Mouse (Mus musculus) testis, postnatal 10 days (tissue): ENCODE data around the gene Gm20388.
"Not testable (repeated sequence)": the region's sequence is repeated elsewhere in the genome, so short reads cannot be mapped to it uniquely, and the experiment has no call there.

Source experiments
- DNase-seq: peaks from one replicate; pipeline ENCODE4 v3.0.0; 2021; ENCODE audit warnings: low spot score

Gene Gm20388

DNA sequence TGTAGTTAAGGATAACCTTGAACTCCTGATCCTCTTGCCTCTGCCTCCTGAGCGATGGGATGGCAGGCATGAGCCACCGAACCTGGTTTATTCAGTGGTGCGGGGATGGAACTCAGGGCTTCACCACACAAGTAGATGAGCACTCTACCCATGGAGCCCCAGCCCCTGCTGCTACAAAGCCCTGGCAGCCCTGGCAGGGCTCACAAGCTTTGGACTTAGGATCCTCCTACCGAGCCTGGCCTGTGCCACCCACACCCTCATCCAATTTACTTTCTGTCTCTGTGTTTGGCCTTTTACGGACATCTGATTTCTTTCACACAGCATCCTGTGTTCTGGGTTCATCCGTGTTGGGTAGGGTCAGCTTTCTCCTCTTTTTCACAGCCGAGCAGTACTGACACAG is 406.1 kb downstream of the Gm20388 start:
- no peak for DNase-seq

DNA sequence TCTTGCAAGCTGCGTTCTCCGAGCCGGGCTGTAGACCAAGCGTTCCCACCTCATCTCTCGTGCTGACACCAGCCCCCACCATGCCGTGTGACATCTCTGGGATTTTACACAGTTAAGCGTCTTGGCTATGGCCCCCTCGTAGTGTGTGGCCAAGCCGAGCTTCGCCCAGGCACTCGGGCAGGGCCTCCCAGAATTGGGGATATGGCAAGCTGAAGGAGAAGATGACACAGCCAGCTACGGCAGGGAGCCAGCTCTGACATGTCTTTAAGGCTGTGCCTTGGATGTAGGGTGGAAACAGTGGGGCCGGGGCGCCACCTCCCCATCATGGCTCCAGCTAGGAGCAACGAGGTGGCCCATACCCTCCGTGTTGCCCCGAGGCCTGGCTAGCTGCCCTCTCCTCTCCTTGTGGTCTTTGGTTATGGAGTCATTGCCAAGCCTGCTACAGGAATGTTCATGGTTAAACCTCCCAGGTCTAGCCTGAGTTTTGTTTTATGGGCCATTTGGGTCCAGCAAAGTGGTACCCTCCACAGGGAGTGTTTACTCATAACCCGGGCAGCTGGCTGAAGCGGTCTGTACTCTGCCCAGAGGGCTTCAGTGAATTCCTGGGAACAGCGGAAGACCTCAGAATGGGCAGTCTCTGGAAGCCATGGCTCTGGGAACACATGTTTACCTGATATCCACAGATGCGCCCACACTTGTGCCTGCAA is 406.6 kb downstream of the Gm20388 start:
- DNase-seq = no peak

DNA sequence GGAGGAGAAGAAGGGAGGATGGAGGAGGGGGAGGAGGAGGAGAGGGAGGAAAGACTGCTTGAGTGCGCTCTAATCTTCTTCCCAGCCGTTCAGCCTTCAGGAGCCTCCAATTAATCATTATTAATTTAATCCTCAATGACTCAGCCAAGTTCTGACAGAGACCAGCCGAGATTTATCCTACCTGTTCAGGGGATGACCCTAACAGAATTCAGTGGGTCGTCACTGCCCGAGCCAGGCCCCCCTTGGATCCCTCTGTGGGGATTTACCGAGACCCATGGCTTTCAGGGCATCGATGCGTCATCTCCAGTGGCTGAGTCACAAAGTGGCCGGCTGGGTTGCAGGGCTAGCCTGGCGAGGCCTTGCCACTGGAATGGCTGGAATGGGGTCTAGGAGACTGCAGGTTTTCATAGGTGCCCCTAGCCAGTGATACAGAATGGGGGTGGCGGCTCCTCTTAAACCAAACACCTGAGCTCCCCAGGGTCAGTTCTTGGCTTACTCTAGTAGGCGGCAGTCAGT is 407.9 kb downstream of the Gm20388 start:
- DNase-seq = no peak

DNA sequence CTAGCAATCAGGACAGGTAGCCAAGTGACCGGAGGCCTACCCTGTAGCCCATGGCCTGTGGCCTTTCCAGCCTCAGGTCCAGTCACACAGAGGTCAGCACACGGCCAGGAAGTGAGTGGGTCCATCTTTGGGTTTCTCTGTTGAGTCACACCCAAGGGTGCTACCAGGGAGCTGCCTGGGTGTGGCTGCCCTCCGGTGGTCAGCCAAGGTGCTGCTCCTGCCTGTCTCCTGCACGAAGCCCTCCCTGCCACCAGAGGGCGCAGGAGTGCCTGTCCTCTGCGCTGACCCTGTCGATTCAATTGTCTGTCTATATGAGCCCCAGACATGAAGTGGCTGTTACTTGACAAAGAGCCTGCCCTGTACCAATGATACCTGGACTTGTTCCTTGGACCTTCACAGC is 408.8 kb downstream of the Gm20388 start:
- peak; percentile 88 for DNase-seq

DNA sequence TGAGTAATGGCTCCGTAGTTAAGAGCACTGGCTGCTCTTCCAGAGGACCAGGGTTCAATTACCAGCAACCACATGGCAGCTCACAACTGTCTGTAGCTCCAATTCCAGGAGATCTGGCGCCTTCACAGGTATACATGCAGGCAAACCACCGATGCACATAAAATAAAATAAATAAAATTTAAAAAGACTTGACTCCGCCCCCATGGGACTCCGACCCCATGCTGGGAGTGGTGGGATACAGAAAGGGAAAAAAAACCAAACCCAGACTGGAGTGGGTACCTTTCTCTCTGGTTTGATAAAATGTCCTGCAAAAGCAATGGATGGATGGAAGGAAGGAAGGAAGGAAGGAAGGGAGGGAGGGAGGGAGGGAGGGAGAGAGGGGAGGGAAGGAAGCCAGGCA is 409.5 kb downstream of the Gm20388 start:
- no peak for DNase-seq

DNA sequence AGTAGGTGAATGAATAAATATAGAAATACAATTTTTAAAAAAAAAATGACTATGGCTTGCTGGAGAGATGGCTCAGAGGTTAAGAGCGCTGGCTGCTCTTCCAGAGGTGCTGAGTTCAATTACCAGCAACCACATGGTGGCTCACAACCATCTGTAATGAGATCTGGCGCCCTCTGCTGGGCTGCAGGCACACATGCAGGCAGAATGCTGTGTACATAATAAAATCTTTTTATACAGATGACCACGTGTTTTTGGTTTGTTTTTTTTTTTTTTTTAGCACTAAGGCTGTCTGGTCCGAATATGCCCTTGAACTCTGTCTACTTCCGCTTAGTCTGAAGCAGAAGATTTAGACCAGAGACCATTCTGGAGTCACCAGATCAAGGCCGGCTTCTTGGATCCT is 411.1 kb downstream of the Gm20388 start:
- peak; percentile 73 for DNase-seq

DNA sequence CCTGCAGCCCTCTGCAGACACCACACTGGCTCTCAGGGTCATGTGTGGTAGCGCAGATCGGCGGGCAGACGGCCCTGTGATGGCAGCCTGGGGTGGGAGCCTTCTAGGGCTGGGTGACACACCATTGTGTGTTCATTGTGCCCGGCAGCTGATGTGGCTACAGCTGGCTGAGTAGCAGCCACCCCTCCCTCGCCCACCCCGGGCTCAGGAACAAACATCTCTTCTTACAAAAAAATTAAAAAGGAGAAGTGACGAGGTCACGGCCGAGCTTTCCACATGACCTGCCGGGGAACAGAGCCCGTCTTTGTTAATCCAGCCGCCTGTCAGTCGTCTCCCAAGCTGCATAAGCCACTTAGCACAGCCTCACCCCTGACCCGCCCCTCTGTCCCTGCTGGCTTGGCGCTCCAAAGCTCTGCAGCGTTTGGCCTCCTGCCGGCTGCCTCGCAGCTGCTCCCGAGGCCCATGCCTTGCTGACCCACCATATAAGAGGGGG is 412.4 kb downstream of the Gm20388 start:
- peak; percentile 72 for DNase-seq

DNA sequence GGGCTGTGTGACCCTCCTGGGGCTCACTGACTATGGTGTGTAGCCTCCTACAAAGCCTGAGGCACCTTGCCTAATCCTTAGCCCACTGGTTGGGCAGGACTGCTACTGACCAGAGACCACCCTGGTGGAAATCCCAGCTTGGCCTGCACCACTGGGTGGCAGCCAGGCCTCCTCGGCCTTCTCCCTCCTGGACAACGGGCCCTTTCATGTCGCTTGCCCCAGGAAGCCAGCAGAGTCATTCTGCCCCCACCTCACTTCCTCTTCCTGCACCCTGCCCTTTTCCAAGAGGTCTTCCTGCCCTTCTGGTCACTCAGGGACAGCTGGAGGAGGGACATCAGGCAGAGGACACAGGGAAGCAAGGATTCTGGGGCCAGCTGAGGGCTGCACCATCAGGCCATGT is 413.9 kb downstream of the Gm20388 start:
- DNase-seq = no peak

DNA sequence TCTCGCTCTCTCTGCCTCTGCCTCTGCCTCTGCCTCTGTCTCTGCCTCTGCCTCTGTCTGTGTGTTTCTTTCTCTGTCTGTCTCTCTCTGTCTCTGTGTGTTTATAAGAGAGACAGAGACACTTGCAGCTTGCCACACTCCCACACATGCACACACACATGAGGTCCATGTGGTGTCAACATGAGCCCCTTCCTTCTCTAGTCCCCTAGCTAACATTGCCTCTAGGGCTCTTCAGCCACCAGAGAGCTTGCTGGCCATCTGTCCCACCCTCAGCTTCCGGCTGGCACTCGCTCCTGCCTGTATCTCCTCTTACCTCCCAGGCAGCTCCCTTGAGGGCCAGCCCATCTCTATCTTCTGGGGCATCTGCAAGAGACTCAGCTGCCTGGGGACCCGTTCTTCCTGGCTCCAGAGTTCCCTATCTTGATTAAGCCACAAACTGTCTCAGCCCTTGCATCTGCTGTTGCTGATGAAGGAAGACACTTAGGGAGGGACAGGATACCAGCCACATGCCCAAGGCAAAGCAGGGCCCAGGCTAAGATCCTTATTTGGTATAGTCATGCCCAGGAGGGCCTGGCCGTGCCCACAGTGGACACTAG is 414.6 kb downstream of the Gm20388 start:
- DNase-seq = no peak

DNA sequence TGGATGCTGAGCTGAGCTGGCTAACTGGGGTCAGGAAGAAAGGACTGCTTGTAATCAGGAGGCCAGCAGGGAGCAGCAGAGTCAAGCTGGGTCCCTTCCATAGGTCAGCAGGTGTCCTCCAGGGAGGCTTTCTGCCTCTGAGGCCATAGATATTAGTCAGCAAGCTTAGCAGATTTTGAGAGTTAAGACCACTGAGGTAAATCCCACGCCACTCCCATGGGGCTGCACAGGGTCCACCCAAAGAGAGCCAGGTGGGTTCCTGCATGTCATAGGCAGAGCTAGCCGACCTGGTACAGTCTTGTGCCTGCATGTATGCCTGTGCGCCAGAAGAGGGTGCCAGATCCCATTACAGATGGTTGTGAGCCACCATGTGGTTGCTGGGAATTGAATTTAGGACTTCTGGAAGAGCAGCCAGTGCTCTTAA is 416.5 kb downstream of the Gm20388 start:
- DNase-seq = peak; percentile 77

DNA sequence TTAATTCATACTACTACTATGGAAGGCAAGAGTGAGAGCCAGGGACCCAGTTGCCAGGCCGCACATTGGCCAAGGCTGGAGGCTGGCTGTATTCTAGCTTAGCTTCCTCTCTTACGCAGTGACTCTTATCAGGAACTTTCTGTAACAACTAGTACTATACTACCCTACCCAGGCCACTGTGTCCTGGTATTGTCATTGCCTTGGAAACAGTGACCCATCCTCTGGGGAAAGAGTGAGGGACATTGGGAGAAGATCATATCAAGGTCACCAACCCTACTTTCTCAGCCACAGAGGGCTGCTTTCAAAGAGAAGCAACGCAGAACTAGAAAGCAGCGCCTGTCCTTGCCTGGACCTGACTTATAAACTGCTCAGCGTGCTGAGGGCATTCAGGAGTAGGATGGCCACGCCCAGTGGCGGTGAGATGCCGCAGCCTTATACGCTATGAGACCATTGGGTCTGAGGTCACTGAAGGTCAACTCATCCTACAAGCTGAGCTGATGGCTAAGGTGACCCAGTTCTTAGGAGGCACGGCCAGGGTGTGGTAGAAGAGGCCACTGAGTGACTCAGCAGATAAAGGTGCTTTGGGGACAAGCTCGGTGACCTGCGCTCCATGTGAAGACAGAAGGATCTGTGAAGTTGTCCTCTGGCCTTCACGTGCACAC is 417.9 kb downstream of the Gm20388 start:
- no peak for DNase-seq

DNA sequence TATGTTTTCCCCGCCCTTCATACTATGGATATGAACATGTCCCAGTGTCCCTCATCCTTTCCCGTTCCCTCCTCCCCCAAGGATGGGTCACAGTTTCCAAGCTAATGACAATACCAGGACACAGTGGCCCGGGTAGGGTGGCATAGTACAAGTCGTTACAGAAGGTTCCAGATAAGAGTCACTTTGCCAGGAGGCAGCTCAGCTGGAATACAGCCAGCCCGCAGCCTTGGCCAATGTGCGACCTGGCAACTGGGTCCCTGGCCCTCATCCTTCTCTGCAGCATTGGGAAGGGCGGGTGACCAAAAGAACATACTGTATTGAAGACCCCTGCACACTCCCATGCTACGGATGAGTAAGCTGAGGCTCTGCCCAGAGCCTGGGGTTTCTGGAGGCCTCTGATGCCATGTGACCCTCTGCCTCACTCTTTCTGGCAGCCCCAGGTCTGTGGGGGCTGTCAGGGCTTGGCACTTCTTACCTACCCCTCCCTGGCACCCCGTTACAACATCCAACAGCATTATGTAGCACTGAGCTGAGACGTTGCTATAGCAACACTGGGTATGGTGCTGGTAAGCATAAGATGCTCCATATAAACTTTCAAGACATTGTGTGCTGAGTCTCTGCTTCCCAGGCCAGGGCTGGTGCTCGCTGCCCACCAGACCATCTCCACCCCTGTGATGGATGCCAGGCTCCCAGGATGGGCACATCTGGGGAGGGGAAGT is 418.5 kb downstream of the Gm20388 start:
- peak; percentile 71 for DNase-seq

DNA sequence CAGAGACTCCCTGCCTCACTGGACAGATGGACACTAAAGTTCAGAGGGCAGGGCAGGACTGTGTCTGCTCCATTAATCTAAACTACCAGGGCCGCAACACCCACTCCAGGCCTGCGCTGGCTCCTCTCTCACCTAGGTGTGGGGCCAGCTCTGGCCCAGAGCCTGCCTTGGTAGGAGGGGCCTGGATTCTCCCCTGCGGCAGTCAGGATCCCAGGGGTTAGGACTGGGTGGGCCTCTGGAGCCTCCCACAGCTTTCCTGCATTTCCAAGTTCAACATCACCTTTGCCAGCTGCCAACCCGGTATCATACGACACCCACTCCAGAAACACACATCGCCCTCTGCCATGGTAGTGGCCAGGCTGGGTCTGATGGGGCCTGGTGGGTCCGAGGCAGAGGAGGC is 420.4 kb downstream of the Gm20388 start:
- no peak for DNase-seq

DNA sequence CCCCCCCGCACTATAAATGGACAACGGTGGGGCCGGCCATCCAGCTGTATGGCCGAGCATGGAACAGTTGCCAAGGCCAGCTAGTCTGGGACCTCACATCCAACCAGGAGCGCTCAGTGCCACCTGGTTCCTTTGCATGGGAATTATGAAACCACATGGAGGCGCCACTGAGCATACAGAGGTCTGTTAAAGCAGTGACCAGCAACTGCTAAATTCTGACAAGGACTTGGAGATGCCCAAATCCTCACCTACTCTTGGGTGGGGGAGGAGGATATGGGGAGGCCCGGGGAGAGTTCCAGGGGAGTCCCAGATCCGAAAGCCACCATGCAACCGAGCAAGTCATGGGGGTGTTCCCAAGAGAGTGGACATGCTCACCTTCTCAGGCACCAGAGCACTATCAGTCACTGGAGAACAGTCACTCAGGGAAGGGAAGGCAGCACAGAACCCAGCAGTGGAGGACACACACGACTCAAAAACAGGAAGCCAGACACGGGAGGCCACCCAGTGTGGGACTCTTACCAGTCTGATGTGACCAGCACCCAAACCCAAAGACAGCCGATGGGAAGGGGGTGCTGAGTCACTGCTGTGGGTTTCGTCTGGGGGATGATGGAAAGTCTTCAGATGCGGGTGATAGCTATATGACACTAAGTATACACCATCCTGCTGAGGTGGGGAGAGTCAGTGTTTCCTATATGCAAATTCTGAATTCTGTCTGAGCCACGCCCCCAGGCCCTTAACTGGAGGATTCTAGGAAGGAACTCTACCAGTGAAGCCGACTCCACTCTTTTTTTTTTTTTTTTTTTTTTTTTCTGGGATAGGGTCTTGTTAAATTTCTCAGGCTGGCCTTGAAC is 422.0 kb downstream of the Gm20388 start:
- peak; percentile 82 for DNase-seq

DNA sequence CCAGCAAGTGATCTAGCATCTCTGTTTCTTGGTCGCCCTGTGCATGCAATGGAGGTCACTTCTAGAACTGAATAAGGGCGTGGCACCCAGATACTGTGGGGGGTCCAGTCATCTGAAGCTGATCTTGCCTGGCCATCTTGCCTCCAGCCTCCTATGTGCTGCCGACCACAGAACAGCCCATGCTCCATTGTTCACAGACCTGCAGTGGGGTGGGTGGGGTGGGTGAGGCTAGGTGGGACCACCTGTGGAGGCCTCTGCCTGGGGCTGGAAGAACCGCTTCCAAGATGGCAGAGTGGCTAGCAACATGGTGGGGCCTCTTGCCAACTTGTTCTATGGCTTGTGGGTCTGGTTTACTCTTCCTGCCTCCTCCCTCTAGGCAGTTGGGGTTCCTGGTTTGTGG is 423.0 kb downstream of the Gm20388 start:
- no peak for DNase-seq

DNA sequence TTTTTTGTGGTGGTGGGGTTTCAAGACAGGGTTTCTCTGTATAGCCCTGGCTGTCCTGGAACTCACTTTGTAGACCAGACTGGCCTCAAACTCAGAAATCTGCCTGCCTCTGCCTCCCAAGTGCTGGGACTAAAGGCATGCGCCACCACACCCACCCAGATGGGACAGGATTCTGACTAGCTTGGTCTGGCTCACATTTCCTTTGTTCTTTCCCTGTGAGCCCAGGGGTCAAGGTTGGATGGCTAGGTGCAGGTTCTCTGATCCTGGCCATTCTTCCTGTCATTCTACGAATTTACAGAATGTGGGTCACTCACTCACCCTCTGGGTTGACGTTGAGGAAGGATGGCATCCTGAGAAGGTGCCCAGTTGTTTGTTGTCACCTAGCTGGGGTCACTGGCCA is 423.6 kb downstream of the Gm20388 start:
- not testable (repeated sequence) for DNase-seq

DNA sequence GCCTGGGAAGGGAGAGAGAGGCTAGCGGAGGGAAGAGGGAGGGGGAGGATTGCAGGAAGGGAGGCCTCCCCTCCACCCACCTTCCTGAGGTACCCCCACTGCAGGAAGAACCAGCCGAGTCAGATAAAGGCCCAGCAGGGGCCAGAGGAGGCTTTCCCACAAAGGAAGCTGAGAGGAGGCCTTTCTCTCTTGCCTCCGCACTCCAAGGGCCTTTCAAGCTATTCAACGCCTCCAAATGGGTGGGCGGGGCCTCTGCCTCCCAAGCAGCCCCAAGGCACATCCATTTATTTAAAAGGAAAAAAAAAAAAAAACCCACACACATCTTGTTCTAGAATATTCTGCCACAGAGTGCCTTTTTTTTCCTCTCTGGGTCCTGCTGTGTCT is 424.2 kb downstream of the Gm20388 start:
- peak; percentile 70 for DNase-seq

DNA sequence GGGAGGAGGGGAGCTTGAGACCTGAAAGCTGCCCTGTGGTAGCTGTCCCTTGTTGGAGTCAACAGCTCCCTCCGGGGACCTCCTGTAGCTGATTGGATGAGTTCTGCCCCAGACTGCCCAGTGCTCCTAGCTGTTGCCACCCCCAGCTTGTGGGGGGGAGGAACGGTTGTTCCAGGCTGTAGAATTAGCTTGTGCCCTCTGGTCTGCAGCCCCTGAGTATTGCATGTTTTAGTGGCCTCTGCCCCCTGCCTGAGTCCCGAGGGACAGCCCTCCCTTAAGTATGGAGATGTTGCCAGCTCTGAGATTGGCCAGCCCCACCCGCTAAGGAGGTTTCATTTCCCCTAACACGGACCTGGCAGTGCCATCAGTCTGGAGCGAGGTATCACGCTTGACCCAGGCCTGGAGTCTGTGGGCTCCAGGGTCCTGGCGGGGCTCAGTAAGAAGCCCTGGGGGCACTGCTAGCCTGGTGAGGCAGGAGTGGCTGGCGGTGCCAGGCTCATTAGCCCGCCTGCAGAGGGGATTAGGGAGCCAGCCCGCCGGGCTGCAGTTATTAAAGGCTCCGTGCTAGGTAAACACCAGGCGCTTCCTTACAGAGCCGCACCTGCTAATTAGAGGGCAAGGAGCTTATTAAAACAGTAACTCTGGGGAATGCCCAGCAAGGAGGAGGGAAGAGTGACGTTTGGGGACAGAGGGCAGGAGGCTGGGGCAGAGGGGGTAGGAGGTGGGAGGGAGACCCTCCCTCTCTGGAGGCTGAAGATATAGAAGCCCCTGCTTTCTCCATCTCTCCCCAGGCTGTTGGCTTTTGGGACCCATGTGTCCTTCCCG is 424.8 kb downstream of the Gm20388 start:
- DNase-seq = no peak

DNA sequence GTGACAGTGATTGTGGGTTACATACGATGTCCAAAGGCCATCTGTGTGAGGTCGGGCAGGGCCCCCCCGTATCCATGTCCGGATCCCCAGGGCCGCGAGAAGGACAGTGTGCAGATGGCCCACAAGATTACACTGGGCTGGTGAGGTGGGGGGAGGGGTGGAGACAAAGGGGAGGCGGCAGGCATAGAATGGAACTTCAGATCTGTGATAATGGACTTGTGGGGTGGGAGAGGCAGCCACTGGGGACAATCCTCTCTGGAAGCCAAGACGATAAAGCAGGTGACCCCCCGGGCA is 425.4 kb downstream of the Gm20388 start:
- no peak for DNase-seq

DNA sequence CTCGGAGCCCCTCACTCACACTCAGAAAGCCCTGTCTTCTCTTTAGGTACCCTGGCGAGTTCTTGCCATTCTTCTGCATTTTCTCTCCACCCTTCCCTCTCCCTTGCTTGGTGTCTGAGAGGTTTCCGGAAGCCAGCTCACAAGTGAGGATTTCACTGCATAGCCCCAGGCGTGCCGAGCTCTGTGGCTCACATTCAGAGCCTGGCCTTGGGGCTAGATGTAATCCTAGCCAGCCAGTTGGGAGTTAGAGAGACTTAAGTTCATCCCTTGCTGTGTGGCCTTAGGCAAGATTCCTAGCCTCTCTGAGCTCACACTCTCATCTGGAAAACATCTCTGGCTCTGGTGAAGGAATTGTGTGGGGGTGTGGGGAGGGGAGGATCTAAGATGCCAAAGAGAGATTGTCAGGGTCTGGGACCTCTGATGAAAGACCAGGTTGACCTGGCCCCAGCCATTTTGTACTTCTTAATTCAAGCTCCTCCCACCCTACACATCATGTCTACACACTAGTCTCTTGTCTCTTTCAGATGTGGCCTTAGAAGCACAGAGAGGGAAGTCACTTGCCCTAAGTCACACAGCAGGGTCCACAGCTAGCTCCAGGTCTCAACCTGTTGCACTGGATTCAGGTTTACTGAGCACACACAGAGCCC is 426.4 kb downstream of the Gm20388 start:
- no peak for DNase-seq
